Mouse (Mus musculus): ENCODE measurements around the gene Mrpl12. TPM values are rescaled to one million over a fixed set of nuclear protein-coding genes. Genes with fewer than 3 reads are reported as not detected.
"Not testable (repeated sequence)": the region's sequence is repeated elsewhere in the genome, so short reads cannot be mapped to it uniquely, and the experiment has no call there.

Gene Mrpl12
- total RNA-seq, 1 experiment from 2014 or later: 32.4 TPM

DNA sequence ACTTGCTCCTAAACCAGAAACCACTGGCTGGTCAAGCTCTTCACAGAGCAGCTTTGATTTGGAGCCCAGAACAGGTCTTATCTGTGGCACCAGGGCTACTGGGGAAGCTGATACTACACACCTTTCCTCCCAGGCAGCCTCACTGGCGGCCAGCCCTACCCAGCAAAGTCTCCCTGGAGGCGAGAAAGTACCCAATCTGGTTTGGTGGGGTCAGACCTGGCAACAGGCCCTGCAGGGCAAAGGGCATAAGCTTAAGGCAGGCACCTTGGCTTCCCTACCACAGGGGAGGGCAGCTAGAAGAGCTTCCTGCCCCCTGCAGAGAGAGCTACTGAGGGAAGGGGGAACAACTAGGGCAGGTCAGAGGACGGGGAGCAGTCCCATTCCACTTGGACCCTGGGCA, 15.9 kb downstream of the Mrpl12 start:
- ATAC-seq (replicated peaks; ENCODE audit: insufficient number of reproducible peaks, low FRiP score, low TSS enrichment, poor library complexity, severe bottlenecking): no peak

DNA sequence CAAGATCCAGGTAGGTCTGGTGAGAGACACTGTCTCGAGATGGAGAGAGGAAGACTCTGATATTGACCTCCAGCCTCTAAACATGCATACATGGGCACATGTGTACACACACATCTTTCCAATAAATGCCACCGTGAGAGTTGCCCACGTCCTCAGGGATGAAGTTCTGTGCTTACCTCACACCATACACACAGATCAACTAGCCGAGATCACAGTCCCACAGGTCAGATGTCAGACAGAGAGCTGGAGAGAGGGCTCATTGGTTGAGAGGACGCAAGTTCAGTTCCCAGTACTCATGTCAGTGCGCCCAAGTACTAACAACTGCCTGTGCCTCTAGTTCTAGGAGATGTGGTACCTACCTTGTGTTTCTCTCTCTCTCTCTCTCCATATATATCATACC, 16.6 kb downstream of the Mrpl12 start:
- ATAC-seq (replicated peaks; ENCODE audit: insufficient number of reproducible peaks, low FRiP score, low TSS enrichment, poor library complexity, severe bottlenecking): no peak

- ATAC-seq (replicated peaks; ENCODE audit: insufficient number of reproducible peaks, low FRiP score, low TSS enrichment, poor library complexity, severe bottlenecking): no peak
These were observed 17.3 kb downstream of the Mrpl12 start for GRCm38 (mm10) chr11:120501701-120502100.

DNA sequence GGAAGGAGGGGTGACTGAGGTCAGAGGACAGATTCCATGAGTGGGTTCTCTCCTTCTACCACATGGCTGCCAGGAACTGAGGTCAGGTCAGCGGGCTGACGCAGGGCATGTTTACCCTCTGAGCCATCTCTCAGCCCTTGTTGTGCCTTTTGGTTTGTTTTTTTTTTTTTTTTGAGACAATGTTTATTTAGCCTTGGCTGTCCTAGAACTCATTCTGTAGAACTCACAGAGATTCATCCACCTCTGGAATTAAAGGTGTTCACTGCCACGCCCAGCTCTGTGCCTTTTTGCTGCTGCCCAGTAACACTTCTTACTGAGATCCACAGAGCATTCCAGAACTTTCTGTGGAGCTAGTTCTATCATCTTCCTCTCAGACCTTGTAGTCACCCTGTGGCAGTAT, 21.2 kb downstream of the Mrpl12 start:
- ATAC-seq (replicated peaks; ENCODE audit: insufficient number of reproducible peaks, low FRiP score, low TSS enrichment, poor library complexity, severe bottlenecking): no peak

GRCm38 (mm10) chr11:120506899-120507298, 22.5 kb downstream of the Mrpl12 start:
- no peak for ATAC-seq (replicated peaks; ENCODE audit: insufficient number of reproducible peaks, low FRiP score, low TSS enrichment, poor library complexity, severe bottlenecking)

DNA sequence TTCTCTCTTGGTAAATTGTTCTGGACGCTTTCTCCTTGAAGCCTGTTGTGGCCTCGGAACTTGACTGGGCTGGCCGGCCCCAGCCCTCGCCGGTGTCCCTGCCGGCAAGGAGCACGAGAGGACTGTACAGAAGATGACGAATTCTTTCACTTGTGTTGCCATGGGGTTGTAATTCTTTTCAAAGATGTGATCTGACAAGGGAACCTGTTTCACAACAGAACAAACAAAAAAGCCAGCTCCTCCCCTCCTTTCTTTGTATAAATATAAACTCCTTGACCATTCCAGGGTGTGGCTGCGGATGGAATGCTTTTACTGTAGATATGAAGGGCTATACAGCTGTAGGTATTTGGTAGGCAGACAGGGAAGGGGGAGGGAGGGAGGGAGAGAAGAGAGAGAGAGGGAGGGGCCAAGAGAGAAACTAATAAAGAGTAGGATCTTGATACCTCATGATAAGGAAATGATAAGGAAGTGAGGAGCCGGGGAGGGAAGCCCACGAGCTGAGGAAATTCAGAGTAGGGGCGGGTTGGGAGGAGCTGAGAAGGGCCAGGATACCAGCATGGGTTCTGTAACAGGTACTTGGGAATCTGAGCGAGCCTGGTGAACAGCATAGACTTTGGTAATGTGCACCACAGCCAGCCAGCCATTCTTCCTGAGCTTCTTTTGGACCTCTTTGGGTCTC, 23.3 kb downstream of the Mrpl12 start:
- ATAC-seq (replicated peaks; ENCODE audit: insufficient number of reproducible peaks, low FRiP score, low TSS enrichment, poor library complexity, severe bottlenecking): no peak

DNA sequence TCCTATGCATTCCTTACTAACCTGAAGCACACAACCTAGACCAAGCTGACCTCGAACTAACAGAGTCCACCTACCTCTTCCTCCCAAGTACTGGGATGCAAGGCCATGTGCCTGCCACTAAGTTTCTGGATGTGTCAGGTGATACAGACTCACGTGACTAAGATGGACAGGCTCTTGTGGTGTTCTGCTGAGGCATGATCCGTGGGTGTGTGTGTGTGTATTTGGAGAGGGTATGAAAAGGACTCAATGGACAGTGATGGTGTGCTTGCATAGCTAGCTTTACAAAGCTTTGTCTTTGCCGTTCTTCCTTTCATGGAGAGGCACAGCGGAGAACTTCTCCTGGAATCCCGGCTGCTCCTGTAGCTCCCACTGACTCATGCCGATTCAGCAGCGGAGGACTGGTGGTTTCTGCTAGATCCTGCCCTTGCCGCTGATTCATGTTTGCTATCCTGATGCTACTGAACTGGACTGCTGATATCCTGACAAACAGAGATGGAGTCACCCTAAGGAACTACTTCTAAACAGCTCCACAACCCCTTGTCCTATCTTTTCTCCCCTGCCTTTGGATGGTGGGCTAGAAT, 24.0 kb downstream of the Mrpl12 start:
- no peak for ATAC-seq (replicated peaks; ENCODE audit: insufficient number of reproducible peaks, low FRiP score, low TSS enrichment, poor library complexity, severe bottlenecking)

DNA sequence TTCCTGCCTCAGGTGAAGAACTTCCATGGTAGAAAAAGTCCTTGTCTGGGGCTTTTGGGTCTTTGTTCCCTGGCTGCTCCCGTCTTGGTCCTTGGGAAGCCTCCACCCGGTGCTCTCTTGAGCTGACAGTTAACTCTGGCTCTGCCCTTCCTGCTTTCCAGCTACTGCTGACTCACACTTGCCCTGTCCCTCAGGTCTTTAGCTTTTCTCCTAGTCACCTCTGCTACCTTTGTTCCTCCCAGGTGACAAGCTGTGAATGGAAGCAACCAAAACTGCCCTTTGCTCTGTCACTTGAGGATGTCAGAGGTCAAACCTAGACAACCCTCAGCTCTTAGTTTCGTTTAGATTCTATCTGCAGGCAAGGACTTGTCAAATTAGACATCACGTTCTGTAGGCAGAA, 25.5 kb downstream of the Mrpl12 start:
- no peak for ATAC-seq (replicated peaks; ENCODE audit: insufficient number of reproducible peaks, low FRiP score, low TSS enrichment, poor library complexity, severe bottlenecking)

GRCm38 (mm10) chr11:120510375-120511030, 26.1 kb downstream of the Mrpl12 start:
- ATAC-seq (replicated peaks; ENCODE audit: insufficient number of reproducible peaks, low FRiP score, low TSS enrichment, poor library complexity, severe bottlenecking): peak; percentile 28; the same call in 1 of the 2 replicates

DNA sequence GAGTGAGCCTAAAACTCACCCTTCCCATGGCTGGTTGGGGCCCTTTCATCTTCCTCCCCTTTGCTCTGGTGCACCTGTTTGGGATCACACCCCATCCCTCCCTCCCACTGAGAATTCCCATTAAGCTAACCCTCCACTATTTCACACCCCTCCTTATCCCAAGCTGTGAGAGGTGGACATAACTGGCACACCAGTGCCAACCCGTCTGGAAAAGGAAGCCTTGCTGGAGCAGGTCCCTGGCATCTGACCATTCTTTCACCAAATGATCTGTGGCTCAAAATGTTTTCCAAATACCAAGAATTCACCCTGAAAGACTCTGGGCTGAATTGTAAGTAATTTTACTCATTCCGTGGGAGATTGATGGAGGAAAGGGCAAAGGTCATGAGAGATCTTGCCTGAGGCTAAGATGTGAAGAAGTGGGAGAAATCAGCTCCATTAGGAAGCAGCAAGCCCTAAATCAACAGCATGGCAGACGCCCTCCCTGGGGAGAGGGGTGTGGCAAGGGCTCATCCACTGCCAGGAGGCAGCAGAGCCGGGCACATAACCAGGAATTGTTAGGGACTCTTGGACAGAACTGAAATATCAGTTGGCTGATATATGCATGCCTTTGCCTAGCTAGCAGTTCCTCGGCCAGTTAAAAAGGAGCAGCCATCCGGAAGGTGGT, 28.5 kb downstream of the Mrpl12 start:
- ATAC-seq (replicated peaks; ENCODE audit: insufficient number of reproducible peaks, low FRiP score, low TSS enrichment, poor library complexity, severe bottlenecking): no peak

- not testable (repeated sequence) for ATAC-seq (replicated peaks; ENCODE audit: insufficient number of reproducible peaks, low FRiP score, low TSS enrichment, poor library complexity, severe bottlenecking)
These were observed 29.8 kb downstream of the Mrpl12 start for GRCm38 (mm10) chr11:120514262-120514661.

DNA sequence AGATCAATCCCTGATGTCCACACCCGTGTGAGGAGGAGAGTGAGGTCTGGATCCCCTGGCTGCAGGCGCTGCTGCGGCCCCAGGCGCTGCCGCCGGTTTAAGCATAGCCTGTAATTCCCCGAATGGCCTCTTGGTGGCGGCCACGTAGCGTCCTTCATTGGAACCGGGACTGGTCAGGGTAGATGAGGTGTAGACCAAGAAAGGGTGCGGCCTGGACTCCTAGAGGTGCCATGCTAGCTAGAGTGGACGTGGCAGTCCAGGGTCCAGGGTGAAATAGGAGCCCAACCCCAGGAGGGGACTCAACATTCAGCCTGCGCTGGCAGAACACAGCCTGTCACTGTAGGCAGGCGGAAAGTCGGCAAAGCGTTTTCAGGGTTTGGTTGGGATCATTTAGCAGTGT, 31.2 kb downstream of the Mrpl12 start:
- ATAC-seq (replicated peaks; ENCODE audit: insufficient number of reproducible peaks, low FRiP score, low TSS enrichment, poor library complexity, severe bottlenecking): peak; percentile 77

DNA sequence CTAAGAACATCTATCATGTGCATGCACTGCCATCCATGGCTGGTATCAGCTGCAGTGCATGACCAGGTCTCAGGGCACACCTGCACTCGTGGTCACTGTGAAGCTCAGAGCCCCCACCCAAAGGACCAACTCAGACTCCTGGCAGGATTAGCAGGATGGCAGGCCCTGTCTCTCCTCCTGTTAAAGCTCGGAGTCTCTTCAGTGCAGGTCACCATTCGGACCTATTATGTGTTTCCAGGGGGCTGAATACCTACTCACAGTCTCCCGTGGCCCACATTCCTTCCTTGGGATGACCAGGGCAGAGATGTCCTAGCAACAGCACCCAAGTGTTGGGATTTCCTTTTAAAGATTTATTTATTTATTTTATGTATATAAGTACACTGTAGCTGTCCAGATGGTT, 32.7 kb downstream of the Mrpl12 start:
- ATAC-seq (replicated peaks; ENCODE audit: insufficient number of reproducible peaks, low FRiP score, low TSS enrichment, poor library complexity, severe bottlenecking): no peak

DNA sequence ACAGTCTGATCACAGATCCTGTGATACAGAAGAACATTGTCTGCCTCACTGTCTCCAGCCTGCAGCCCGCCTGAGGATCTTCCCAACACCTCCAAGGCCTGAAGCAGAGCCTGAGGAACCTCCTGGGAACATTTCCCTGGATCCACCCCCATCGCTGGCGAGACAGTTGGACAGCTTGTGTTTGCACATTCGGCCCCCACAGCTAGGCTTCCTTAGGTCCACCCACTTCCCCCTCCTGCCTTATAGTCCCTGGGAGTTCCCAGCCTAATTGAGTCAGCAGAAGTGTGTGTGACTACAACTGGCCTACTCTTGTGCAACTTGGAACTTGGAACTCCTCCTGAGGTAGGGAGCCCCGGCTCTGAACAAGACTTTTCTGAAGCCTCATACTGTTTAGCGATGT, 33.6 kb downstream of the Mrpl12 start:
- ATAC-seq (replicated peaks; ENCODE audit: insufficient number of reproducible peaks, low FRiP score, low TSS enrichment, poor library complexity, severe bottlenecking): peak; percentile 73

- ATAC-seq (replicated peaks; ENCODE audit: insufficient number of reproducible peaks, low FRiP score, low TSS enrichment, poor library complexity, severe bottlenecking): no peak
These were observed 34.1 kb downstream of the Mrpl12 start for GRCm38 (mm10) chr11:120518558-120518957.

DNA sequence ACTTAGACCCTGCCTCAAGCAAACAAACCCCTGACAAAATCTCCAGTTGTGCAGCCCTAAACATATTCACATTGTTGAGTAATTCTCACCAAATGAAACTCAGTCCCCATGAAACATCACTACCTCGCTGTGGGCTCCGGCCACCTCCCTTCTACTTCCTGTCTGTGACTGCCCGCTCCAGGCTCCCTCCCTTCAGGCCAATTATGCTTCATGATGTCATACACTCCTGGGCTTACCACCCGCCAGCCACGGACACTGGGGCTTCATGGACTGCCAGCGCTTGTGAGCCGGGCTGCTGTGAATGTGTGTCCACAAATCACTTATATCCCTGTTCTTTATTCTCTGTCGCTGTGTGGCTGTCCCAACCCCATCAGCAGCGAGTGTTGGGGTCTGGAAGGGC, 35.3 kb downstream of the Mrpl12 start:
- peak; percentile 93 for ATAC-seq (replicated peaks; ENCODE audit: insufficient number of reproducible peaks, low FRiP score, low TSS enrichment, poor library complexity, severe bottlenecking)

- no peak for ATAC-seq (replicated peaks; ENCODE audit: insufficient number of reproducible peaks, low FRiP score, low TSS enrichment, poor library complexity, severe bottlenecking)
These were observed 36.1 kb downstream of the Mrpl12 start for GRCm38 (mm10) chr11:120520498-120520897.

DNA sequence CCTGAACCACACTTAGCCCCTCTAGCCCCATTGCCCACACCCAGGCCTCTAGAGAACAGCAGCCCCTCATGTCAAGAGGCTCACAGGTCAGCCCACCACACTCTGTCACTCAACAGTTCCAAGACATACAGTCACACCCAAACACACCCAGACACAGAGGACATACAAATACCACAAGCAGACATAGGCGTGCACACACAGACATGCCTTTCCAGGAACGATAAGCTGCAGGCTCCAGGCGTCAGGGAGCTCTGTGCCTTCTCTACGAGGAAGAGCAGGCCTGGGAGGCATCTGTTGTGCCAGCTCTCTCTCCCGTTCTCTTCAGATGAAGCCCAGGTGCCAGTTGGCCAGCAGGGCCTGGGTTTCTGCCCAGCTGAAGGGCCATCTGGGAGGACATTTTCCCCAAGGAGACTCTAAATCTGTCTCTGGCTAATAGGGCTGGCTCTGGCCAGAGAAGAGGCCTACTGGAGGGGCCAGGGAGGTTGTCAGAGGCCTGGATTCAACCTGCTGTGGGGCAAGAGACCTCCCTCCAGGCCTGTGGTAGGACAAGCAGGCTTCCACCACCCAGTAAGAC, 36.6 kb downstream of the Mrpl12 start:
- no peak for ATAC-seq (replicated peaks; ENCODE audit: insufficient number of reproducible peaks, low FRiP score, low TSS enrichment, poor library complexity, severe bottlenecking)

GRCm38 (mm10) chr11:120522581-120522980, 38.2 kb downstream of the Mrpl12 start:
- no peak for ATAC-seq (replicated peaks; ENCODE audit: insufficient number of reproducible peaks, low FRiP score, low TSS enrichment, poor library complexity, severe bottlenecking)

All from monocyte, adult 5-6 weeks (primary cell).